Mouse (Mus musculus) kidney, embryonic 16.5 days (tissue): ENCODE results near the gene Jund. TPM values are rescaled to one million over a fixed set of nuclear protein-coding genes. Genes with fewer than 3 reads are reported as not detected.

Experiments used
- ATAC-seq: fragments of 200-750 bp; cut with Nextera tagmentation; 2 replicates; pipeline ENCODE4 v1.8.0; 2017; ENCODE audit warnings: moderate TSS enrichment; ENCODE audit not compliant: low FRiP score, low TSS enrichment
- H3K27ac ChIP-seq: fragments of 300-500 bp; sonication (generic); 2 replicates; pipeline ENCODE4 v1.5.1; 2014; ENCODE audit warnings: low read length
- H3K27me3 ChIP-seq: fragments of 300-500 bp; sonication (generic); 2 replicates; pipeline ENCODE4 v1.6.1; 2014; ENCODE audit warnings: low read length, control low read depth, mixed read lengths; ENCODE audit not compliant: insufficient read depth
- H3K36me3 ChIP-seq: fragments of 300-500 bp; sonication (generic); 2 replicates; pipeline ENCODE4 v1.6.1; 2014; ENCODE audit warnings: low read length, control low read depth, mixed read lengths; ENCODE audit not compliant: insufficient read depth
- H3K4me1 ChIP-seq: fragments of 300-500 bp; sonication (generic); 2 replicates; pipeline ENCODE4 v1.6.1; 2014; ENCODE audit warnings: low read length, control low read depth, mixed read lengths; ENCODE audit not compliant: insufficient read depth
- H3K4me2 ChIP-seq: fragments of 300-500 bp; sonication (generic); replicated peaks from 2 replicates; pipeline ENCODE4 v1.6.1; 2014; ENCODE audit warnings: low read depth, low read length
- H3K4me3 ChIP-seq: fragments of 300-500 bp; sonication (generic); 2 replicates; pipeline ENCODE4 v1.5.1; 2014; ENCODE audit warnings: mild to moderate bottlenecking, low read length
- H3K9ac ChIP-seq: fragments of 300-500 bp; sonication (generic); replicated peaks from 2 replicates; pipeline ENCODE4 v1.6.1; 2014; ENCODE audit warnings: low read length
- H3K9me3 ChIP-seq: fragments of 300-500 bp; sonication (generic); 2 replicates; pipeline ENCODE4 v1.6.1; 2016; ENCODE audit warnings: low read length, control low read depth
- WGBS: fragments of 180-500 bp; shearing (Covaris S2); extraction: QIAGEN DNeasy Blood & Tissue Kit; methylation state at CpG from one replicate; pipeline ENCODE4 v1.1.7; 2014; 5-methylcytosine and 5-hydroxymethylcytosine counted together
- polyA plus RNA-seq: library from polyadenylated mRNA; unstranded; fragments of >200 nt; fragmentation: Nextera tagmentation; extraction: Ambion mirVana; gene quantifications from 2 replicates; pipeline ENCODE4 v1.2.1, GENCODE M21; 2015

Jund gene
- polyA plus RNA-seq, result 42.1 and 47.4 TPM in 2 replicates

DNA sequence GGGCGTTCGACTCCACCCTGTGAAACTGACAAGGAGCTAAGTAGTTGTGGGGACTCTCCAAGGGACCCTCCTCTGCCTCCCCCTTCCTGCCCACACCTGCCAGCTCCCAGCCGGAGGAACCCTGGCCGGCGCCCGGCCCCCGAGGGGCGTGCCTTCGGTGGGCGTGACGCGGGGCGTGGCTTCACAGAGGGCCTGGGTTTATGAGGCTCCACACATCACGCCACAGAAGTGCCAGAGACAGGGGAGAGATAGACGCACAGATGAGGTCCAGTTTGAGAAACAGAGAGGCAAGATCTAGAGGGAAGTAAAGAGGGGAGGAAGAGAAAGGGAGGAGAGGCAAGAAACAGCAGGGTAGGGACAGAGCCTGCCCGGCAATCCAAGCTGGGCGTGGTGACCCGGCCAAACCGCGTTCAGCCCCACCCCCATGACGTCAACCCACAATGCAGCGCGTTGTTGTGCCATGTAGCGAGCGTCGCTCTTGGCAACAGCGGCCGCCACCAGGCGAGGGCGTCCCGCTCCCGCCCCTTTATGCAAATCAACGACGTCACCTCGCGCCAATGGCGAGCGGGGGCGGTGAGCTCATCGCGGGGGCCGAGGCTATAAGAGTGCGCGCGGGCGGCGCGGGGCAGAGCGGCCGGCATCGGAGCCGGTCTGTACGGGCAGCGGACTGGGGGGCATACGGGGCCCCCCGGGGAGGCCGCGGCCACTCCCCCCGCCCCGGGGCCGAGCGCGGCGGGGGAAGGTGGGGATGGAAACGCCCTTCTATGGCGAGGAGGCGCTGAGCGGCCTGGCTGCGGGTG, at the start of gene Jund:
Gene Jund, plus strand, starts transcription at position 640 of the 800 bp plus-strand sequence.
- Histone ChIP-seq H3K4me3 (peak within 1 kb of the TSS; percentile 90), H3K9me3 (no peaks in the 10 kb centered on the region), H3K27ac (peak within 1 kb of the TSS; percentile 98), H3K4me2 (peak within 1 kb of the TSS; percentile 70), H3K4me1 (peaks cover 58% of the 10 kb centered on the region), H3K27me3 (no peaks in the 10 kb centered on the region), H3K9ac (peak within 1 kb of the TSS; percentile 99), H3K36me3 (peaks cover 21% of the 10 kb centered on the region; the same call in 1 of the 2 replicates)
- peak; percentile 90 for ATAC-seq
- WGBS, result under 1% methylated on average over 68 of the region's 69 CpGs

- Histone ChIP-seq H3K9me3 (no peaks in the 10 kb centered on the region), H3K4me1 (peaks cover 47% of the 10 kb centered on the region), H3K36me3 (peaks cover 31% of the 10 kb centered on the region), H3K4me2 (no peak overlapping the region), H3K9ac (no peak overlapping the region; the same call in 1 of the 2 replicates), H3K27me3 (no peaks in the 10 kb centered on the region), H3K4me3 (no peak overlapping the region), H3K27ac (peak overlapping the region; percentile 64)
- ATAC-seq, result peak; percentile 77
- 58% methylated on average over 4 of the region's 4 CpGs for WGBS
These were observed 49.4 kb upstream of the Jund start for GRCm38 (mm10) chr8:70649324-70649723.

GRCm38 (mm10) chr8:70650351-70650750, 48.4 kb upstream of the Jund start:
- H3K4me1 ChIP-seq, result peaks cover 43% of the 10 kb centered on the region
- no peak overlapping the region for H3K4me2 ChIP-seq
- peaks cover 36% of the 10 kb centered on the region for H3K36me3 ChIP-seq
- 96% methylated on average over 17 of the region's 17 CpGs for WGBS
- H3K9me3 ChIP-seq, result no peaks in the 10 kb centered on the region
- H3K27ac ChIP-seq, result no peak overlapping the region
- ATAC-seq, result no peak
- no peaks in the 10 kb centered on the region for H3K27me3 ChIP-seq
- H3K4me3 ChIP-seq, result no peak overlapping the region
- H3K9ac ChIP-seq, result no peak overlapping the region

DNA sequence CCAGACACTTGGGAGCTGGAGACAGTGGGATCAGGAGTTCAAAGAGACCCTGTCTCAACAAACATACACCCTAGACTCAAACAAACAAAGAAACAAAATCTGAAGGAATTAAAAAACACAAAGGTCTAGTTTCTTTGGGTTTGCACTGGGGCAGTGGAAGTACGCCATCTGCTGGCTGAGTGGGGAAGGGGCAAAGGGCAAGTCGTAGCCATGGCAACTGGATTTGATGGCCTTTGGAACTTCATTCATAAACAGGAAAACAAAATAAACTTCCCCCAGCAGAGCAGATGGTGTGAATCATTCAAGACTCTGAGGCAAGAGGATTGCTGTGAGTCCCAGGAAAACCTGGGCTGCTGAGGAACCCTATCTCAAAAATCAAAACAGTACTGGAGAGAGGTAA, 45.5 kb upstream of the Jund start:
- H3K27ac ChIP-seq, result no peak overlapping the region
- 63% methylated on average over 2 of the region's 2 CpGs for WGBS
- ATAC-seq, result no peak
- H3K36me3 ChIP-seq, result peaks cover 46% of the 10 kb centered on the region
- H3K9ac ChIP-seq, result no peak overlapping the region
- no peaks in the 10 kb centered on the region for H3K9me3 ChIP-seq
- peaks cover 26% of the 10 kb centered on the region for H3K4me1 ChIP-seq
- H3K4me2 ChIP-seq, result no peak overlapping the region
- H3K27me3 ChIP-seq, result no peaks in the 10 kb centered on the region
- no peak overlapping the region for H3K4me3 ChIP-seq

GRCm38 (mm10) chr8:70654121-70654520, 44.6 kb upstream of the Jund start:
- Histone ChIP-seq H3K36me3 (peaks cover 45% of the 10 kb centered on the region), H3K4me1 (peaks cover 28% of the 10 kb centered on the region), H3K9me3 (no peaks in the 10 kb centered on the region), H3K4me2 (no peak overlapping the region), H3K9ac (no peak overlapping the region), H3K27me3 (no peaks in the 10 kb centered on the region), H3K4me3 (no peak overlapping the region), H3K27ac (no peak overlapping the region)
- no peak for ATAC-seq
- 53% methylated on average over 1 of the region's 1 CpGs for WGBS

DNA sequence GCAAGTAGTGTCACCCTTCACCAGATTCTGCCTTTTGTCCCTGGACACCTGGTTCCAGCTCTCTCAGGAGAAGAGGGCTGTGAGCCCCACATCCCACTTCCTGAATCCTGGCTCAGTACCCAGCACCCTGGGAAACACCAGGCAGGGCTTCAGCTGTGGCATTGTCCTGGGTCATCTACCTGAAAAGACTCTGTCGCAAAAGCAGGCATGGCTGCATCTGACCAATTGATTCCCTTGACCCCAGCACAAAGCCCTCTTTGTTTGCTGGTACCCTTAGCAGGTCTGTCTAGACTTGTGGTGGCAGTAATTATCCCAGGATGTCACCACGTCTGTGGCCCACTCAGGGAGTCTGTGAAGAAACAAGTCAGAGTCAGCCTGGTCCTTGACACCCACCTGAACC, 43.3 kb upstream of the Jund start:
- Histone ChIP-seq H3K27me3 (no peaks in the 10 kb centered on the region), H3K9ac (no peak overlapping the region), H3K27ac (no peak overlapping the region), H3K4me1 (peaks cover 23% of the 10 kb centered on the region), H3K9me3 (no peaks in the 10 kb centered on the region), H3K4me3 (no peak overlapping the region), H3K36me3 (peaks cover 36% of the 10 kb centered on the region), H3K4me2 (no peak overlapping the region)
- 59% methylated on average over 2 of the region's 2 CpGs for WGBS
- ATAC-seq, result no peak

DNA sequence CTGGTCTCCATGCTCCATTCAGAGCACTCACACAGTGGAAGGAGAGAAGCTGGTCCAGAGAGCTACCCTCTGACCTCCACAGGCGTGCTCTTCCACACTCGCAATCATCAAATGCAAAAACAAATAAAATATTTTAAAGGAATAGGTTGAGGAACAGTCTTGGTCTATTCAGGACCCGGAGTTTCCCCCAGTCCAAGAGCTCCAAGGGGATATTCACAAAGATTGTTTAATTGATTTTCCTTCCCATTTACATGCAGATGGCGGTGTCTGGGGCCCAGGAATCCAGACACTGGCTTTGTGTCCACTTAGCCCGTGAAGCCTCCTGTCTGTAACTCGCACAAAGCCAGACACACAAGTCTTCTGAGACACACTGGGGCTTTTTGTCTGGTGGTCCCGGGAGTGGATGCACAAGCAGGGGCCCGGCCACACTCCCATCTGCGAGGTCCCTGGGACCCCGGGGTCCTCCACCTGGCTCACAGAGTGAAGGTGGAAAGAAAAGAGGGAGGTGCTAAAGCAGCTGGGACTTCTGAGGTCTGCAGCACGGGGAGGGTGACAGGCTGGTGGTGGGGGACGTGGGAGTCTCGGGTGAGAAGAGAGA, 42.5 kb upstream of the Jund start:
- 67% methylated on average over 13 of the region's 13 CpGs for WGBS
- no peak for ATAC-seq
- H3K4me1 ChIP-seq, result peaks cover 25% of the 10 kb centered on the region
- peaks cover 30% of the 10 kb centered on the region for H3K36me3 ChIP-seq
- H3K27me3 ChIP-seq, result no peaks in the 10 kb centered on the region
- no peak overlapping the region for H3K27ac ChIP-seq
- no peak overlapping the region for H3K4me2 ChIP-seq
- H3K9me3 ChIP-seq, result no peaks in the 10 kb centered on the region
- peak overlapping the region; percentile 32; the same call in 1 of the 2 replicates for H3K9ac ChIP-seq
- no peak overlapping the region for H3K4me3 ChIP-seq

GRCm38 (mm10) chr8:70657214-70657613, 41.5 kb upstream of the Jund start:
- no peak overlapping the region for H3K4me2 ChIP-seq
- 94% methylated on average over 3 of the region's 3 CpGs for WGBS
- no peak overlapping the region for H3K27ac ChIP-seq
- H3K36me3 ChIP-seq, result peaks cover 23% of the 10 kb centered on the region
- H3K4me1 ChIP-seq, result peaks cover 25% of the 10 kb centered on the region
- H3K4me3 ChIP-seq, result no peak overlapping the region
- H3K27me3 ChIP-seq, result no peaks in the 10 kb centered on the region
- no peaks in the 10 kb centered on the region for H3K9me3 ChIP-seq
- no peak overlapping the region for H3K9ac ChIP-seq
- no peak for ATAC-seq

DNA sequence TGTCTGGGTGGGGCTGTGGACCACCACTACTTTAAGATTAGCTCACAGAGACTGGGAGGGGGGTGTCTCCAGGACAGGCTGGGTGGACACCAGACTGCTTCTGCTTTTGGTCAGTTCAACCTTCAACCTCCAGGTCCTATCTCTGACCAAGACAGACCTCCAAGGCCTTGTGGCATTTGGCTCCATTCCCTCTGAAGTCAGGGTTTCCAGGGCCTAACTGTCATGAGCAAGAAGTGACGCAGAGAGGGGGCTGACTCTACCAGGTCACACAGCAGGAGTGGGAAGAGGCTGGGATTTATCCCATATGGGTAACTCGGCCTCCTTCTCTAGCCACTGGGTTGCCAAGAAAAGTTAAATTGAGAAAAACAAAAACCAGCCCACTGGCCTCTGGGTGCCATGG, 41.0 kb upstream of the Jund start:
- Histone ChIP-seq H3K4me3 (peak overlapping the region; percentile 69; the same call in 1 of the 2 replicates), H3K27ac (no peak overlapping the region), H3K27me3 (no peaks in the 10 kb centered on the region), H3K9me3 (no peaks in the 10 kb centered on the region), H3K4me1 (peaks cover 25% of the 10 kb centered on the region), H3K36me3 (peaks cover 19% of the 10 kb centered on the region), H3K9ac (peak overlapping the region; percentile 44), H3K4me2 (peak overlapping the region; percentile 98)
- WGBS, result 94% methylated on average over 2 of the region's 2 CpGs
- no peak for ATAC-seq
